Mouse (Mus musculus) forebrain, embryonic 11.5 days (tissue): ENCODE data around the gene Mcur1. TPM values are rescaled to one million over a fixed set of nuclear protein-coding genes. Genes with fewer than 3 reads are reported as not detected.

Experiments
- ATAC-seq: fragments of 200-750 bp; cut with Nextera tagmentation; replicated peaks from 2 replicates; pipeline ENCODE4 v1.8.0; 2017; ENCODE audit warnings: moderate TSS enrichment; ENCODE audit not compliant: low FRiP score
- DNase-seq: peaks from one replicate; pipeline ENCODE4 v3.0.0-alpha.2; 2017; ENCODE audit warnings: low spot score
- H3K27ac ChIP-seq: fragments of 300-500 bp; sonication (generic); 2 replicates; pipeline ENCODE4 v1.5.1; 2014; ENCODE audit warnings: low read depth, low read length
- H3K27me3 ChIP-seq: fragments of 300-500 bp; sonication (generic); 2 replicates; pipeline ENCODE4 v1.6.1; 2014; ENCODE audit warnings: mild to moderate bottlenecking, low read length, mixed read lengths; ENCODE audit not compliant: control insufficient read depth, insufficient read depth
- H3K36me3 ChIP-seq: fragments of 300-500 bp; sonication (generic); 2 replicates; pipeline ENCODE4 v1.6.1; 2014; ENCODE audit warnings: mild to moderate bottlenecking, low read length, moderate library complexity, mixed read lengths; ENCODE audit not compliant: control insufficient read depth, insufficient read depth
- H3K4me1 ChIP-seq: fragments of 300-500 bp; sonication (generic); replicated peaks from 2 replicates; pipeline ENCODE4 v1.6.1; 2014; ENCODE audit warnings: low read length, mixed read lengths; ENCODE audit not compliant: control insufficient read depth, insufficient read depth
- H3K4me2 ChIP-seq: fragments of 300-500 bp; sonication (generic); 2 replicates; pipeline ENCODE4 v1.6.1; 2014; ENCODE audit warnings: low read depth, mild to moderate bottlenecking, low read length, moderate library complexity, mixed read lengths; ENCODE audit not compliant: severe bottlenecking
- H3K4me3 ChIP-seq: fragments of 300-500 bp; sonication (generic); 2 replicates; pipeline ENCODE4 v1.5.1; 2014; ENCODE audit warnings: low read depth, low read length
- H3K9ac ChIP-seq: fragments of 300-500 bp; sonication (generic); 2 replicates; pipeline ENCODE4 v1.6.1; 2014; ENCODE audit warnings: low read length
- H3K9me3 ChIP-seq: fragments of 300-500 bp; sonication (generic); 2 replicates; pipeline ENCODE4 v1.6.1; 2016; ENCODE audit warnings: low read length, mixed read lengths; ENCODE audit not compliant: control insufficient read depth
- WGBS: fragments of 180-500 bp; shearing (Covaris S2); extraction: QIAGEN DNeasy Blood & Tissue Kit; methylation state at CpG from one replicate; pipeline ENCODE4 v1.1.7; 2014; 5-methylcytosine and 5-hydroxymethylcytosine counted together
- polyA plus RNA-seq: library from polyadenylated mRNA; unstranded; fragments of >200 nt; fragmentation: Nextera tagmentation; extraction: Ambion mirVana; gene quantifications from 2 replicates; pipeline ENCODE4 v1.2.1, GENCODE M21; 2014

Mcur1 gene
- polyA plus RNA-seq, 1 experiment from 2014 or later = 12.9 TPM

GRCm38 (mm10) chr13:43577254-43577653 lies 17.3 kb upstream of the Mcur1 start:
- DNase-seq = no peak
- Histone ChIP-seq H3K4me3 (no peak overlapping the region), H3K9me3 (no peaks in the 10 kb centered on the region), H3K36me3 (no peaks in the 10 kb centered on the region), H3K27ac (no peak overlapping the region), H3K9ac (no peak overlapping the region), H3K4me2 (no peak overlapping the region), H3K27me3 (no peaks in the 10 kb centered on the region), H3K4me1 (no peaks in the 10 kb centered on the region)
- no peak for ATAC-seq
- 63% methylated on average over 5 of the region's 5 CpGs for whole genome bisulfite sequencing

GRCm38 (mm10) chr13:43575431-43575830 lies 15.4 kb upstream of the Mcur1 start:
- Histone ChIP-seq H3K9me3 (no peaks in the 10 kb centered on the region), H3K4me2 (no peak overlapping the region), H3K36me3 (no peaks in the 10 kb centered on the region), H3K4me1 (no peaks in the 10 kb centered on the region), H3K4me3 (no peak overlapping the region), H3K9ac (no peak overlapping the region), H3K27ac (no peak overlapping the region), H3K27me3 (no peaks in the 10 kb centered on the region)
- no peak for DNase-seq
- ATAC-seq = no peak
- WGBS = 91% methylated on average over 5 of the region's 5 CpGs

GRCm38 (mm10) chr13:43573979-43574378 lies 14.0 kb upstream of the Mcur1 start:
- Histone ChIP-seq H3K9ac (no peak overlapping the region), H3K4me3 (no peak overlapping the region), H3K27ac (no peak overlapping the region), H3K36me3 (no peaks in the 10 kb centered on the region), H3K4me1 (no peaks in the 10 kb centered on the region), H3K4me2 (no peak overlapping the region), H3K9me3 (no peaks in the 10 kb centered on the region), H3K27me3 (no peaks in the 10 kb centered on the region)
- no peak for DNase-seq
- ATAC-seq = no peak
- 84% methylated on average over 2 of the region's 2 CpGs for WGBS

- Histone ChIP-seq H3K36me3 (no peaks in the 10 kb centered on the region), H3K4me3 (no peak overlapping the region), H3K27me3 (no peaks in the 10 kb centered on the region), H3K27ac (no peak overlapping the region), H3K4me1 (no peaks in the 10 kb centered on the region), H3K9me3 (no peaks in the 10 kb centered on the region), H3K4me2 (no peak overlapping the region), H3K9ac (no peak overlapping the region)
- ATAC-seq (no peak), DNase-seq (no peak)
- 66% methylated on average over 24 of the region's 25 CpGs for WGBS
These were observed 7.3 kb upstream of the Mcur1 start for GRCm38 (mm10) chr13:43567141-43567891.

DNA sequence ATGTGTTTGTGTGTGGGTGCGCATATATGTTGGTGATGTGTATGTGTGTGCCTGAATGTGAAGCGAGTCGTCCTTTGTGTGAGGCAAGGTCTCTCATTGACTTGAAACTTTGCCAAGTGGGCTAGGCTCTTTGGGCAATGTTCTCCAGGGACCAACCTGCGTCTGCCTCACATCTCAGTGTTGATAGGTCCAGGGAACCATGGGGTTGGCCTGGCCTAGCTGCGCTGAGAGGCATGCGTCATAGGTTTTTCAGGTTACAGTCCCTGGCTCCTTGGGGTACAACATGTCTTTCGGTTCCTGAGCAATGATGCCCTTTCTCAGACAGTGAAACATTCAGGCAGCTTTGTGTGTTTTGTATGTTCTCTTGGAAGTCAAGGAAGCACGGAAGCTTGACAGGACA lies 6.2 kb upstream of the Mcur1 start:
- WGBS = 93% methylated on average over 8 of the region's 8 CpGs
- no peak for ATAC-seq

DNA sequence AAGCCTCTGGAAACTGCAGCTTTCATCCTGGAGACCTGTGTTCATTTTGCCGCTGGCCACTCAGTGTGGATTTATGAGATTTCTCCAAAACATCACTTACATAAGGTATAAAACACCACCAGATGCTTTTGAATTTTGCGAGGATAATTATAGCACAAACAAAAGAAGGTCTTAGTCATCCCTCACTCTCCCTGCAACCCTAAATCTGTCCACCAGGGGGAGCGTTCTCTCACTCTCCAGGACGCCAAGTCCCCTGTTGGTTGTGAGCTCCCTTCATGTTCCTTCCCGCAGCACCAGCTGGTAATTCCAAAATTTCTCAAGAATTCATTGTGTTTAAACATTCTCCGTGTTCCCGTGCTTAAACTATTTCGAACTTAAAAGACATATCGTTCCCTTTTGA lies 5.4 kb upstream of the Mcur1 start:
- Histone ChIP-seq H3K4me1 (no peaks in the 10 kb centered on the region), H3K9me3 (no peaks in the 10 kb centered on the region), H3K4me2 (no peak overlapping the region), H3K4me3 (no peak overlapping the region), H3K36me3 (no peaks in the 10 kb centered on the region), H3K27me3 (no peaks in the 10 kb centered on the region), H3K9ac (no peak overlapping the region), H3K27ac (no peak overlapping the region)
- ATAC-seq (no peak), DNase-seq (peak; percentile 89)
- WGBS = 17% methylated on average over 9 of the region's 9 CpGs

More for the DNA sequence above, 6.2 kb upstream of the Mcur1 start:
- Histone ChIP-seq H3K4me1 (no peaks in the 10 kb centered on the region), H3K4me2 (no peak overlapping the region), H3K9ac (no peak overlapping the region), H3K9me3 (no peaks in the 10 kb centered on the region), H3K27me3 (no peaks in the 10 kb centered on the region), H3K27ac (no peak overlapping the region), H3K36me3 (no peaks in the 10 kb centered on the region), H3K4me3 (no peak overlapping the region)
- DNase-seq = no peak

DNA sequence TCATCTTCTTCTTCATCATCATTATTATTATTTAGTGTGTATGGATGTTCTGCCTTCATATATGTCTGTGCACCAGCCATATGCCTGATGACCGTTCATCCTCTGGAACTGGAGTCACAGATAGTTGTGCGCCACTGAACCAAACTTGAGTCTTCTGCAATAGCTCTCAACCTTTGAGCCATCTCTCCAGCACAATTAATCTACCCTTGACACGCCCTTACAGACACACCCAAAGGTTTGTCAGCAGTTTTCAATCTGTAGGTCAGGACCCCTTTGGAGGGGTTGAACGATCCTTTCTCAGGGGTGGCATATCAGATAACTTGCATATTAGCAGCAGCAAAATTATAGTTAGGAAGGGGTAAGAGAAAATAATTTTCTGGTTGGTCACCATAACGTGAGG lies 4.7 kb upstream of the Mcur1 start:
- Histone ChIP-seq H3K9ac (no peak overlapping the region), H3K4me2 (no peak overlapping the region), H3K4me3 (no peak overlapping the region), H3K4me1 (no peaks in the 10 kb centered on the region), H3K27ac (no peak overlapping the region), H3K36me3 (no peaks in the 10 kb centered on the region), H3K27me3 (no peaks in the 10 kb centered on the region), H3K9me3 (no peaks in the 10 kb centered on the region)
- 92% methylated on average over 5 of the region's 5 CpGs for WGBS
- ATAC-seq (no peak), DNase-seq (no peak)

- no peaks in the 10 kb centered on the region for H3K27me3 ChIP-seq
- DNase-seq (no peak), ATAC-seq (no peak)
- no peak overlapping the region for H3K27ac ChIP-seq
- 86% methylated on average over 5 of the region's 5 CpGs for WGBS
- no peak overlapping the region for H3K4me2 ChIP-seq
- no peaks in the 10 kb centered on the region for H3K9me3 ChIP-seq
- H3K36me3 ChIP-seq = no peaks in the 10 kb centered on the region
- H3K9ac ChIP-seq = no peak overlapping the region
- no peak overlapping the region for H3K4me3 ChIP-seq
- H3K4me1 ChIP-seq = no peaks in the 10 kb centered on the region
These were observed 2.7 kb upstream of the Mcur1 start for GRCm38 (mm10) chr13:43562726-43563125.
